Mouse (Mus musculus) liver, embryonic 14.5 days (tissue): ENCODE data around the gene Sema6b. TPM values are rescaled to one million over a fixed set of nuclear protein-coding genes. Genes with fewer than 3 reads are reported as not detected.
A peak's percentile ranks its signal among the peaks of the same experiment; 100 is the strongest.

Experiments used
- ATAC-seq: fragments of 200-750 bp; cut with Nextera tagmentation; 2 replicates; pipeline ENCODE4 v1.8.0; 2017; ENCODE audit warnings: moderate number of reproducible peaks, mild to moderate bottlenecking, moderate library complexity; ENCODE audit not compliant: insufficient read depth
- DNase-seq, 3 experiments: peaks; one replicate each; pipeline ENCODE4 v3.0.0-alpha.2; 2012 to 2013; ENCODE audit warnings: low read depth in 3 of 3, low spot score in 3 of 3
- H3K27ac ChIP-seq: fragments of 300-500 bp; sonication (generic); 2 replicates; pipeline ENCODE4 v1.5.1; 2014; ENCODE audit warnings: moderate library complexity, mild to moderate bottlenecking, control low read depth, inconsistent platforms
- H3K27me3 ChIP-seq: fragments of 300-500 bp; sonication (generic); 2 replicates; pipeline ENCODE4 v1.6.1; 2014; ENCODE audit warnings: mild to moderate bottlenecking, low read length, moderate library complexity; ENCODE audit not compliant: control insufficient read depth, insufficient read depth
- H3K36me3 ChIP-seq: fragments of 300-500 bp; sonication (generic); replicated peaks from 2 replicates; pipeline ENCODE4 v1.6.1; 2014; ENCODE audit warnings: low read depth; ENCODE audit not compliant: control insufficient read depth, insufficient read depth
- H3K4me1 ChIP-seq, 2 experiments: fragments of 200-500 bp in 1 of 2; fragments of 300-500 bp in 1 of 2; sonication (generic) in 1 of 2; replicated peaks; 2 replicates each; pipeline ENCODE4 v1.6.1; 2012 to 2014; ENCODE audit warnings: antibody characterized with exemption in 1 of 2, inconsistent platforms in 1 of 2, low read length in 1 of 2; ENCODE audit not compliant: control insufficient read depth in 2 of 2, insufficient read depth in 2 of 2
- H3K4me2 ChIP-seq: fragments of 300-500 bp; sonication (generic); 2 replicates; pipeline ENCODE4 v1.6.1; 2014; ENCODE audit warnings: low read depth, mild to moderate bottlenecking, control low read depth, moderate library complexity
- H3K4me3 ChIP-seq, 2 experiments: fragments of 200-500 bp in 1 of 2; fragments of 300-500 bp in 1 of 2; sonication (generic) in 1 of 2; 2 replicates each; pipeline ENCODE4 v1.5.1; 2012 to 2014; ENCODE audit warnings: low read depth in 2 of 2, low read length in 2 of 2, mild to moderate bottlenecking in 2 of 2, control low read depth in 1 of 2, inconsistent platforms in 1 of 2, moderate library complexity in 1 of 2; ENCODE audit not compliant: insufficient read depth in 1 of 2
- H3K9ac ChIP-seq: fragments of 300-500 bp; sonication (generic); replicated peaks from 2 replicates; pipeline ENCODE4 v1.6.1; 2014; ENCODE audit warnings: mild to moderate bottlenecking, control low read depth, moderate library complexity
- H3K9me3 ChIP-seq: fragments of 300-500 bp; sonication (generic); 2 replicates; pipeline ENCODE4 v1.6.1; 2016; ENCODE audit warnings: low read length, mixed read lengths; ENCODE audit not compliant: control insufficient read depth
- CTCF ChIP-seq: IDR thresholded peaks from 2 replicates; pipeline ENCODE4 v1.5.1; 2016; ENCODE audit warnings: antibody characterized with exemption, low read depth, control low read depth
- EP300 ChIP-seq: IDR thresholded peaks from 2 replicates; pipeline ENCODE4 v1.6.1; 2016; ENCODE audit warnings: antibody characterized with exemption, low read depth
- whole genome bisulfite sequencing: fragments of 180-500 bp; shearing (Covaris S2); extraction: QIAGEN DNeasy Blood & Tissue Kit; methylation state at CpG from one replicate; pipeline ENCODE4 v1.1.7; 2014; ENCODE audit not compliant: insufficient replicate concordance; 5-methylcytosine and 5-hydroxymethylcytosine counted together
- polyA plus RNA-seq, 2 experiments: library from polyadenylated mRNA; depleted of rRNA in 1 of 2; stranded (reverse) in 1 of 2; unstranded in 1 of 2; fragments of >200 nt; fragmentation: Nextera tagmentation in 1 of 2; extraction: Ambion mirVana in 1 of 2; gene quantifications; 2 replicates each; pipeline versions ENCODE4 v1.2.1 to v1.2.3; 2012 to 2014

The Sema6b gene
- polyA plus RNA-seq, 2 experiments = 0.43 to 0.92 TPM

- Histone ChIP-seq H3K27me3 (peaks cover 25% of the 10 kb centered on the region), H3K27ac (no peak overlapping the region), H3K4me1 (no peaks in the 10 kb centered on the region), H3K9me3 (peaks cover 4% of the 10 kb centered on the region; the same call in 1 of the 2 replicates), H3K36me3 (no peaks in the 10 kb centered on the region), H3K4me3 (no peak overlapping the region), H3K9ac (no peak overlapping the region), H3K4me2 (no peak overlapping the region)
- DNase-seq = no peak
- 72% methylated on average over 4 of the region's 4 CpGs for WGBS
- no peak for ATAC-seq
- TF ChIP-seq CTCF = no peak
- no peak for TF ChIP-seq EP300
These were observed 14.9 kb downstream of the Sema6b start for GRCm38 (mm10) chr17:56125276-56125630.

- 38% methylated on average over 59 of the region's 59 CpGs for WGBS
- ATAC-seq (no peak), DNase-seq (peak in 1 of 3 experiments; percentile 31)
- no peaks in the 10 kb centered on the region for H3K36me3 ChIP-seq
- peak overlapping the region; percentile 51 for H3K4me2 ChIP-seq
- no peak overlapping the region for H3K27ac ChIP-seq
- H3K27me3 ChIP-seq = peaks cover 32% of the 10 kb centered on the region
- H3K4me3 ChIP-seq = peak overlapping the region in 1 of 2 experiments; percentile 27; a peak in 2 of 4 replicates
- no peaks in the 10 kb centered on the region for H3K4me1 ChIP-seq
- H3K9ac ChIP-seq = no peak overlapping the region
- peaks cover 4% of the 10 kb centered on the region; the same call in 1 of the 2 replicates for H3K9me3 ChIP-seq
- TF ChIP-seq CTCF (peak; percentile 88), EP300 (no peak)
These were observed 15.5 kb downstream of the Sema6b start for GRCm38 (mm10) chr17:56124377-56125275.

DNA sequence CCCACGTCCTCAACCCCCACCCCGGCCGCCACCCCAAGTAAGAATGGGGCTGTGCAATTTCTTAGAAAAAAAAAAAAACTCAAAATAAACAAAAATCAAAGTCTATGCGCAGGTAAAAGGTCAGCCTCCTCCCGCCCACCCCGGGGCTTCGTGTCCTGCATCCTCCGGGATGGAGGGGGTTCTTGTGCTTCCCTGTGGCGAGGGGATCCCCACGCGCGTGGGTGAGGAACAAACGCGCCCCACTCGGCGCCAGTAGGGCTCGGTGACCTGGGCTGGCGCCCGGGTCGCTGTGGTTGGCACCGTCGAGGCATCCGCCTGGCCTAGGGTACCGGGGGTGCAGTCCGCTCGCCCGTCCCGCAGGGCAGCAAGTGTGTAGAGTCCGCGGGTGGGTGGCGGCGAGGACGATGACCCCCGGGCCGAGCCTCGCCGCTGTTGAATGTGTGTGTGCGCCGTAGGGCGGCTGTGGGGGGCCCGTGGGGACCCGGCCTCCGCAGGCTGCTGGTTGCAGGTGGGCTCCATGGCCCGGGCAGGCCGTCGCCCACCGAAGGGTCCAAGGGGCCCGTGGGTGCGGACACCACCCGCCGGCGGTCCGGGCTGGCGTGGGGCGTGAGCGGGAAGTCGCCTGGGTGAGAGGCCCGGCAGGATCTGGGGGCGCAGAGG is 16.3 kb downstream of the Sema6b start:
- WGBS = 58% methylated on average over 59 of the region's 59 CpGs
- peaks cover 40% of the 10 kb centered on the region for H3K27me3 ChIP-seq
- peaks cover 4% of the 10 kb centered on the region; the same call in 1 of the 2 replicates for H3K9me3 ChIP-seq
- H3K4me2 ChIP-seq = peak overlapping the region; percentile 51
- H3K4me1 ChIP-seq = no peaks in the 10 kb centered on the region
- no peak overlapping the region for H3K27ac ChIP-seq
- ATAC-seq (no peak), DNase-seq (no peak)
- H3K4me3 ChIP-seq = no peak overlapping the region
- no peak overlapping the region for H3K9ac ChIP-seq
- TF ChIP-seq CTCF (no peak), EP300 (no peak)
- H3K36me3 ChIP-seq = no peaks in the 10 kb centered on the region

DNA sequence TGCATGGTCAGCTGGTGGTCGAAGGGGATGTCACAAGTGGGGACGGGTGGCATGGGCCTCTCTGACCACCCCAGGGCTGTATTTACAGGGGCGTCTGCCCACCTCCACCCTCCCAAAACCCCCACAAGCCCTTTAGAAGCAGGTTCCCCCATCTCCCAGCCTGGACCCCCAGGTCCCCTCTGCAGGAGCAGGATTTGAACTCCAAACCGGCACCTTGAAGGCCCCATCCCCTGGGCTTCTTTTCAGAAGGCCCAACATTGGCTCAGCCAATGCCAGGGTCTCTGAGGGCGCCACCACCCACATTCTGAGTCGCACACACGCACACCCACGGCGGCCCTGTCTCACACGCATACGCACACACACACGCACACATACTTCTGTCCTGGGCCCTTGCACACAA is 17.0 kb downstream of the Sema6b start:
- Histone ChIP-seq H3K4me2 (no peak overlapping the region), H3K9ac (no peak overlapping the region), H3K36me3 (no peaks in the 10 kb centered on the region), H3K27me3 (peaks cover 40% of the 10 kb centered on the region), H3K4me3 (no peak overlapping the region), H3K4me1 (no peaks in the 10 kb centered on the region), H3K9me3 (peaks cover 4% of the 10 kb centered on the region; the same call in 1 of the 2 replicates), H3K27ac (no peak overlapping the region)
- no peak for DNase-seq
- TF ChIP-seq EP300 (no peak), CTCF (no peak)
- no peak for ATAC-seq
- 78% methylated on average over 12 of the region's 12 CpGs for WGBS

GRCm38 (mm10) chr17:56121826-56122225 is 18.3 kb downstream of the Sema6b start, which contains the start of gene Lrg1:
Gene Lrg1 (minus strand): TSS chr17:56122001.
- no peak within 1 kb of the TSS for H3K4me2 ChIP-seq
- TF ChIP-seq CTCF = no peak
- TF ChIP-seq EP300 = no peak
- no peaks in the 10 kb centered on the region for H3K36me3 ChIP-seq
- WGBS = 28% methylated on average over 2 of the region's 2 CpGs
- H3K4me3 ChIP-seq = no peak within 1 kb of the TSS
- H3K9me3 ChIP-seq = peaks cover 4% of the 10 kb centered on the region; the same call in 1 of the 2 replicates
- H3K27me3 ChIP-seq = peaks cover 40% of the 10 kb centered on the region
- no peak within 1 kb of the TSS for H3K27ac ChIP-seq
- H3K4me1 ChIP-seq = no peaks in the 10 kb centered on the region
- no peak within 1 kb of the TSS for H3K9ac ChIP-seq
- DNase-seq (no peak), ATAC-seq (no peak)
